Mouse (Mus musculus) natural killer cell, adult 2 months (primary cell): Measurements from ENCODE around the gene Sbpl.

Experiments
- DNase-seq, 2 experiments: peaks; one replicate each; pipeline ENCODE4 v3.0.0; 2022; ENCODE audit warnings: low spot score in 2 of 2

The Sbpl gene

DNA sequence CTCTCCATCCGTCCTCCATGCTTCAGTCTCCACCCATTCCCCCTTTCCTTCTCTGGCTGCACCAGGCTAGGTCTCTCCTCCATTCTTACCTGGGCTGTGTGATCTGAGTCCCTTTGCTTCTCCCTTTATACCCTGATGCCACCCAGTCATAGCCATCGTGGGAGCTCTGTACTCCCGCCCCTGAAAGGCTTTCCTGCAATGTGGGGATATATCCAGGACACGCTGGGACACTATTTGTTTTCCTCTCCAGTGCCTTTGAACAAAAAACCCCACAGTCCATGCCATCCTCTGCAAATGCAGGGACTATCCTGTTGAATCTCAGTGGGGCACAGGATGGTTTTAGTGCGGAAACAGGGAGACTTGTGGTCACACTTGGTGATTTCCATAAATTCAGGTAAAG, at the start of gene Sbpl:
Sbpl (minus strand) TSS at position 101 of the 400 bp plus-strand sequence.
- DNase-seq: no peak

DNA sequence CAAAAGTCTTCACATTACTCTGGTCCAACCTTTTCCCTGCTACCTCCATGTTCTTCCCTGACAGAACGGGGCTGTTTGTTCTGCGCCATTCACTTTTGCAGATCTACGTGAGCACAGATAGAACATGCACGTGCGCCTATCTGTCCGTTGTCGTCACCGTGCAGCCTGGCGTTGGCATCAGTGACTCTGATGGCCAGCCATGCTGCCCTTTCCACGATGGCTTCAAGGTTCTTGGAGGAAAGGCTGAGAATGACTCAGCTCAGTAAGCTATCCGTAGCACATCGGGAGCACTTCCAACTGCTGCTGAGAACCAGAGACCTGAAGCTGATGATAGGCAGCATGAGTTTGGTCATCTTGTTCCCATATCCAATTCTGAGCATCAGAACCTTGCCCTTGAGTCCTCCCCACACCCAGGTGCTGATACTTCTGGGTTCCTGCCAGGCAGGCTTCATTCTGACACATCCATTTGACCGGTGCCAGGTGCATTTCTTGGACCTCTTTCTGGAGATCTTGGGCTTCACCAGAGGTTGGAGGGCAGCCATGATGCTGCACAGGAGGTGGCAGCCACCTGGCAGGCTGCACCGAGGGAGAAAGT, 49.1 kb upstream of the Sbpl start:
- no peak for DNase-seq

- DNase-seq: no peak
These were observed 45.3 kb upstream of the Sbpl start for GRCm38 (mm10) chr17:24000404-24000803.

DNA sequence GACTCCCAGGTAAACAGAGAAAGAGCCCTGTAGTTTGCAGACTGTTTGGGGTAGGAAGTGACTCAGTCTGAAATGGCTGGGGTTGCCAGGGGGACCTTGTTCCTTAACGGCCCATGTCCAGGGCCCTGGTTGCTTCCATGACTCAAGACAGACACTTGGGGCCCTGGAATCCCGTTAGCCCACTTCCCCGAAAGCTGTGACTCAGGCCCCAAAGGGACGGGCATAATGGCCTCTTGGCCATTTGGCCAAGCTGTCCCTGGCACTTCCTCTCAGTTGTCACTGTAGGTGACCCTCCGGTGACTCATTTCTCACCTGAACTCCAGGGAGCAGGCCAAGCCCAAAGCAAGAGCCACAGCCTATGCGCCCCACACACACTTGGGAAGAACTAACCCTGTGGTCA, 43.3 kb upstream of the Sbpl start:
- no peak for DNase-seq

DNA sequence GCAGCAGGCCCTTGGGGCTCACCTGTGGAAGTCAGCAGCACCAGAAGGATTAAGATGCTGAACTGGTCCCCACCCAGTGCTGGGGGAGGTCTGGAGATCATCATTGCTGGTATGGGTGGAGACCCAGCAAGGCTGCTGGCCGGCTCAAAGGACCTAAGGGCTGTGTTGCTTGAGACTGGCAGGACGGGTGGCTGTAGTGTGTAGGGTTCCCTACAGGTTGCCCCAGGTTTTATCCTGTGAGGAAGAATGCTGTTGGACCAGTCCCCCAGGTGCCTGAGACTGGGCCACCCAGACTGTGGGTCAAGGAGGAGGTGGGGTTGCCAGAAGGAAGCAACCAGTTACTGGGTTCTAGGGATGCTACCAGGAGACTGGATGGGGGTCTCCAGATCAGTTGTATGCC, 42.8 kb upstream of the Sbpl start, which contains the start of gene Prss22:
Prss22 (minus strand) TSS at position 200 of the 400 bp plus-strand sequence.
- DNase-seq: no peak

GRCm38 (mm10) chr17:23995421-23995820, 40.3 kb upstream of the Sbpl start:
- DNase-seq: no peak

DNA sequence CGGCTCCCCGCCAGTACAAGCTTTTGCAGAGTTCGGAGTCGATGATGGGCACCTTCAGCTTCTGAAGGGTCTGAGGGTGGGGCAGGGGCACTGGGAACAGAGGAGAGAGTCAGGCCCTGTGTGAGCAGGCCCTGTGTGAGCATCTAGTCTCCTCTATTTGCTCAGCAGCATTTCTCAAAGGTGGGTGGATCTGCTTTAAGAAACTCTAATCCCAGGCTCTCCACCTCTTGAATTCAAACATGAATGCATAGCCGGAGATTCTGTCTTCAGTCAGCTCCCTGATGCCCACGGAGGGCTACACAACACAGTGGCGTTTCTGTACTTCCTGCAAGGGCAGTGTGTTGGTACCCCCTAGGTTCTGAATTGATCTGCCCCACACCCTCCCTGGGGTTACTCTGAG, 39.6 kb upstream of the Sbpl start:
- DNase-seq: no peak

DNA sequence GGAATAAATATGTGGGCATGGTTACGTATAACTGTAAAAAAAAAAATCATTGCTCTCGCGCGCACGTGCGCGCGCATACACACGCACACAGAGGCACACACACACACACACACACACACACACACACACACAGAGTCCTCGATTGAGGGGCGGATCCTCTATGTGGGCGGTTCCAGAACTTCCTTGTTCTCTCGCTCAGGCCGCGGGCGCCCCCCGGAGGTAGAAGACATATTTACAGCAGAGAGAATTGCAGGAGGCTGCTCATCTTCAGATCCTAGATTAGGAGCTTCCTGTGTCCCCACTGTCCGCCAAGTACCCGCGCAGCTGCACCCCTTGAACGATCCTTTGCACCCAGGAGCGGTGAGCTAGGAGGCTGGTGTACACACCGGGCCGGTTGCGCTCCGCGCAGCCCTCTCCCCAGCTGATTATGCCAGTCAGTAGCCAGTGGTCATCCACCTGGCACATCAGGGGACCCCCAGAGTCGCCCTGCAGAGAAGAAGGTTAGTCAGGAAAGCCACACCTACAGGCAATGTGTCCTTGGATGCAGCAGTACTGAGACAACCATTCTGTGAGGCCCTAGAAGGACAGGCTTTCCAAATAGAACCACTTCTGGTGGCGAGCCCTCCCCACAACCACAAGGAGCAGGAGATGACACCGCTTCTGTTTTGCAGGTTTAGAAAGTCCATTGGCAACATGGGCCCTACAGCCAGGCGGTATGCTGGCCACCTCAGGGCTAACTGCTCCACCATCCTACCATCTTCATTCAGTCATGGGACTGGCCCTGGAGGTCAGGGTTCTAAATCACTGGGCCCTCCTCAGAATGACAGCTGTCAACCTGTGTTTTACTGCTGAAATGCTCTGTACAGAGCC, 38.7 kb upstream of the Sbpl start:
- peak; percentile 82 to 85 for DNase-seq

- no peak for DNase-seq
These were observed 37.9 kb upstream of the Sbpl start for GRCm38 (mm10) chr17:23992789-23993553.

DNA sequence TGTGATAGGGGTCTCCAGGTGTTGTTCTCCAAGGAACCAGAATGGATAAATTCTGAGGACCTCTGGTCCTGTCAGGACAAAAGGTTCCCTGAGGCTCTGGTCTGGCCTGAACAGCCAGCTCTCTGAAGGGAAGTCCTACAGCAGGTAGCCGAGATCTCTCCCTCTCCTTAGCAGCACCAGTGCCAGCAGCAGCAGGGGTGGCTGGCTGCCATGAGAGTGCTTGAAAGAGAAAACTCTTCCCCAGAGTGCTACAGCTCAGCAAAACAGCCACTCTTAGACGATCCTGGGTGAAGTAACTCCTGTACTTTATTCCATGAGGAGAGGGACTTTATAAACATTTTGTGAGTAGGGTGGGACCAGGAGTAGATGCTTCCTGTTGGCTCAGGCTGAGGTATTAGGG, 34.7 kb upstream of the Sbpl start:
- no peak for DNase-seq

DNA sequence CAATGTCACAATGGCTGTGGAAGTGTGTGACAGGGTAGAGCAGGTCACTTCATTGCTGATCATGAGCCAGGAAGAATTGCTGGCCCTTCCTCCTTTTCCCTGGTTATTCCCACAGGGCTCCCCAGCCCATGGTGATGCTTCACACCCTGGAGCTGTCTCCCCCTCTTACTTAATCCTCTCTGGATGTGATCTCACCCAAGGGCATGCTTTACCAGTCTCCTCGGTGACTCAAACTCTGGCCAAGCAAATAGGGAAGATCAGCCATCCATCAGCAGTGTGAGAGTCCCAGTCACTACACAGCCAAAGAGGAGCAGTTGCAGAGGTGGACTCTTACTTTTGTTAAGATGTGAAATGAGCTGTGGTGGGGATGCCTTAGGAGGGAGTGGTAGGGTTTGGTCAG, 29.9 kb upstream of the Sbpl start:
- no peak for DNase-seq

DNA sequence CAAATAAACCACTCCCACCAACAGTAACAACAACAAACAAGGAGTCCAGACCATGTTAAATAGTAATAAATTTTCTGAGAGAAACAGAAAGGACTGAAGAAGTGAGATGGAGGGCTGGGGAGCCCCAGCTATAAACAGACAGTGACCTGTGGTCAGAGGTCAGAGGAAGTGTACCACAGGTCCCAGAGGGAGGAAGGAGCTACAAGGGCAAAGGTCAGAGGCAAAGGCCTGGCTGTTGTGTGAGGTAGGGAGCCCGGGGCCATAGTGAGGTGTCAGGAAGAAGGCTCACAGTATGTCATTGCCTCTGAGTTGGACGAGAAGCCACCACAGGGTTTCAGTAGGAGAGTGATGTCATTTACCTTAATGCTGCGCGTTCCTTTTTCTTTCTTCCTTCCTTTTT, 27.8 kb upstream of the Sbpl start:
- DNase-seq: peak in 1 of 2 experiments; percentile 3

DNA sequence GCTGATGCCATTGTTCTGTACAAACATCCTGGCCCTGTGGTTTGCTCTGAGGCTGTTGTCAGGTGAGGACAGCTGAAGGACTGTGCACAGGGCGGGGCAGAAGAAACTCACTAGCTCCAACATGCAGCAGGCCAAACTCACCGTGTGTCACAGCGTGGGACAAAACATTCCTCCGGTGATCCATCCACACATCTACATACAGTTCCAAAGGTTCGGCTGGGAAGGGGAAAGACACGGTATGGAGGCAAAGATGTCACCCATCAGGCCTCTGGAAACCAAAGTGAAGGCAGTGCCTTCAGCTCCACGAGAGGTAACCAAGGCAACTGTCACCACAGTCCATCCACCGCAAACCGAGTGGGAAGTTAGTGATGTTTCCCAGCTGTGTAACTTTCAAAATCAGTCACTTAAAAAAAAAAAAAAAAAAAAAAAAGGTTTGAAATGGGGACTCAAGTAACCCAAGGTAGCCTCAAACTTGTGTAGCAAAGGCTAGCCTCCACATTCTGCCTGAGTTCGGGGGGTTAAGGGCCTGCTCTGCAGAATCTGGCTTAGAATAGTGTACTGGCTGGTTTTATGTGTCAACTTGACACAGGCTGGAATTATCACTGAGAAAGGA, 25.3 kb upstream of the Sbpl start, which contains the start of gene Prss30:
Prss30 (minus strand) TSS at position 270 of the 613 bp plus-strand sequence.
- DNase-seq: peak; percentile 41 to 61

DNA sequence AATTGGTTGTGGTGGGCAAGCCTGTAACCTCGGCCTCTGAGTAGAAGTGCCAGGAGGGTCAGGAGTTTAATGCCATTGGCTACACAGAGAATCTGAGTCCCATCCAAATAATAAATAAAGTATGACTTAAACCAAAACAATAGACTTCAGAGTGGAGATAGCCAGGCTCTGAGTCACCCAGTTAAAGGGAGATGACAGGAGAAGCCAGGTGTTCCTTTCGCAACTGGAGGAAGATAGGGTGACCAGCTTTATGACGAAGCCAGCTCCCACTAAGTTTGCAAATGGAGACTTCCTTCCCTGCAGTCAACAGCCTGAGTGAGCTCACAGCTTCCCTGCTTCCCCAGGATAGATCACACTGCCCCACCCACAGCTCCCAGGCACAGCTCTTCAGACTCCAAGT, 24.4 kb upstream of the Sbpl start:
- DNase-seq: no peak

GRCm38 (mm10) chr17:23976665-23977064, 21.6 kb upstream of the Sbpl start:
- DNase-seq: no peak

- no peak for DNase-seq
These were observed 16.2 kb upstream of the Sbpl start for GRCm38 (mm10) chr17:23971315-23971714.

- DNase-seq: peak; percentile 60 to 72
These were observed 14.2 kb upstream of the Sbpl start for GRCm38 (mm10) chr17:23969231-23969630.

GRCm38 (mm10) chr17:23968780-23969179, 13.7 kb upstream of the Sbpl start:
- no peak for DNase-seq

DNA sequence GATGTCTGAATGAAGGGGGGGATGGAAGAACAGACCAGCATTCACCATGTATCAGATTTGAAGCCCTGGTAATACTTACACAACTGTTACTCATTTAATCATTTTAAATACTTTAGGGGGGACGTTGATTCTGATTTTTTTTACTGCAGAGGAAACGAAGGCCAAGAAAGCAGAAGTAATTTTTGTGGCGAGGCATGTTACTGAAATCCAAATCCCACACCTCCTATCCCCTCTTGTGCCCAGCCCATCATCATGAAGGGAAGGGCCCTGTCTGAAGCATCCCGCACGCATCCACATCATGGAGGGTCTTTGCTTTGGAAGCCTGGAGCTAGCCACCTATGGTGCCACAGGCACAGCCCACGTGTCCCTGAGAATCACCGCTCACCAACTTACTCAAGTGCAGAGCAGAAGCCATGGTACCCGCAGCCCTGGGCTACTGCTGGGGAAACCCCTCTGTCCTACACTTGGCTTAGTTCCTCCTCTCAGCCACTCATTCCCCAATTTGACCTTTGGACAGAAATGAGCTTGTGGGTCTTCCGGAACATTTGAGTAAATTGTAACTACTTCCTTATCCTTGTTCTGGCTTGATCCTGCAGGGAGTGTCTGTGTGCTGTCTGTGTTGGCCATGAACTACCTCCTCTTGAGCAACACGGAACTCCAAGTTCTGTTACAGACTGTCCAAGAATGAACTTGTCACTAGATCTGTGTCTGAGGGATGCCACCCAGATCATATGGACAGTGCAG, 11.8 kb upstream of the Sbpl start:
- peak in 1 of 2 experiments; percentile 12 for DNase-seq

- DNase-seq: no peak
These were observed 10.8 kb upstream of the Sbpl start for GRCm38 (mm10) chr17:23965805-23966425.
